Mouse (Mus musculus) small intestine, adult 2 months (tissue): ENCODE results near the gene Gmpr2.

Source experiments
- CTCF ChIP-seq: fragments of 200-500 bp; IDR thresholded peaks from 2 replicates; pipeline ENCODE4 v1.5.1; 2012; ENCODE audit warnings: low read depth, mild to moderate bottlenecking, control low read depth, inconsistent platforms, low read length, moderate library complexity, mixed read lengths; ENCODE audit not compliant: insufficient replicate concordance, insufficient read length; ENCODE audit errors: extremely low read depth
- POLR2A ChIP-seq: fragments of 200-500 bp; IDR thresholded peaks from 2 replicates; pipeline ENCODE4 v1.6.1; 2012; ENCODE audit warnings: low read depth, mild to moderate bottlenecking, control low read depth, inconsistent platforms, low read length, moderate library complexity

DNA sequence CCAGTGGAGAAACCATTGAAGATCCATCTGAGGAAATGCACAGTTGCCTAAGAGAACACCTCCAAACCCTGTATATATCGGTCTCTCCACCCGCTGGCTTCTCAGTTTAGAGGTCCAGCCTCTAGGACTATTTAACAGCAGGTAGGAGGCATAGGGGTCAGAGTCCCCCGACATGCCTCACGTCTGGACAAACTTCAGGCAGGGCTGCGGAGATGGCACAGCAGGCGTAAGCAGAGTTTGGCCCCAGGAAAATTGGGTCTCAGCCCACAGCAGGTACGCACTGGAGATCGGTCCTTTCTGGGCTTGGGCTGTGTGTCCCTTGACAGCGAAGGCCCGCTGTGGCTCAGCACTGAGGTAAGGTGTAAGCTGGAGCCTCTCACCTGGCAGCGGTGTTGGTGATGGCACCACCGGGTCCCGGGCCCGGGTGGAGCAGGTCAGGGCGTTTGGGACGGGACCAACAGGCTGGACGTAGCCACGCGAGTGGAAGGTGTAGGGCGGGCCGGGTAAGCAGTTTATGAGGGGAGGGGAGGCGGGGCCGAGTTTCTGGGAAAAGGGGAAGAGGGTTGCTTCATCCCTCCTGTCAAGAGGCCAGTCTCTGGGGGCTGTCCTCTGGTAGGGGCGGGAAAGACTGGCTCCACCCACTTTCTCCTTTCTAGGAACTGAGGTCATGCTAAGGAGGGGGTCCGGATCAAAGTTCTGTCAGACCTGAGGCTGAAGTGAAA lies 41.4 kb downstream of the Gmpr2 start:
- TF ChIP-seq CTCF (no peak), POLR2A (no peak)
